Mouse (Mus musculus): ENCODE measurements around the gene Hcls1. TPM values are rescaled to one million over a fixed set of nuclear protein-coding genes. Genes with fewer than 3 reads are reported as not detected.

Hcls1 gene
- polyA plus RNA-seq, 1 experiment, result 6.1 TPM

DNA sequence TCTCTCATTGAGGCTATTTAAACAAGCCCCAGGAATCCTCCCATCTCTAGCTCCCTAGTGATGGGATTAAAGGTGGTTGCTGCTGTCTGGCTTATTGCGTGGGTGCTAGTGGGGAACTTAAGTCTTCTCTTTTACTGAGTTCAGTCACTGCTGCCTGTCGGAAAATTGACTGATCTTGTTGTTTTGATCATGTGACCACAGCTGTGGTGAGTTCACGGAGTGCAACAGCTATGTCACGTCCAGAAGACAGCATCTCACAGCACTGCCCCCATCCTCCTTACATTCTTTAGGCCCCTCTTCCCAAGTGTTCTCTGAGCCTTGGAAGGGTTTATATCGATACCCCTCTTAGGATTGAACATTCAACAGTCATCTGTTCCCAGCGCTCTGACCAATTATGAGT is 74.5 kb downstream of the Hcls1 start:
- TF ChIP-seq CTCF (IDR thresholded peaks at IDR 0.05; ENCODE audit: extremely low read depth, insufficient read depth, low read length) (no peak), POLR2A (IDR thresholded peaks at IDR 0.05; ENCODE audit: extremely low read depth, insufficient read depth, low read length) (no peak)
- Histone ChIP-seq H3K4me1 (ENCODE audit: control insufficient read depth, insufficient read depth, low read length) (0 out of 2 replicates have a peak, but pooled peaks cover 2% of the 10 kb centered on the region), H3K27ac (ENCODE audit: insufficient read depth, low read length) (no peak overlapping the region), H3K4me3 (ENCODE audit: insufficient read depth, low read length) (no peak overlapping the region)

DNA sequence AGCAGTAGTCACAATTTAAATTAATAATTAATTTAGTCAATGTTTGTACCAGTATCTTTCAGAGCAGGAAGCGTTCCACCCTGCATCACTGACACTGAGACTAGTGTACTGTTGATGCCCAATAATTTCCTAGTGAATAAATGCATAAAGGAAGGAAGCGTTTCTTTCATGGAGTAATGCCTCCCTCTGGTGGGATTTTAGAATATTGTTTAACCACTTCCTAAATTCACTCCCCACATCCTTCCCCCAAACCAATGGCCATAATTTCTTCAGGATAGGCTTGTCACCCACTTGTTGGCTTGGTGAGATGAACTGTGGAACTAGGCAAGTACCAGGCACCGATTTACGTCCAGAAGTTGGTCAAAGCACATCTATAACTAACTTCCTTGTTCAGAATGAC is 75.6 kb downstream of the Hcls1 start:
- no peak overlapping the region for H3K4me3 ChIP-seq (ENCODE audit: insufficient read depth, low read length)
- TF ChIP-seq CTCF (IDR thresholded peaks at IDR 0.05; ENCODE audit: extremely low read depth, insufficient read depth, low read length) (0 out of 2 replicates have a peak, but pooled peaks have one; percentile 23), POLR2A (IDR thresholded peaks at IDR 0.05; ENCODE audit: extremely low read depth, insufficient read depth, low read length) (no peak)
- 0 out of 2 replicates have a peak, but pooled peaks cover 2% of the 10 kb centered on the region for H3K4me1 ChIP-seq (ENCODE audit: control insufficient read depth, insufficient read depth, low read length)
- no peak overlapping the region for H3K27ac ChIP-seq (ENCODE audit: insufficient read depth, low read length)

DNA sequence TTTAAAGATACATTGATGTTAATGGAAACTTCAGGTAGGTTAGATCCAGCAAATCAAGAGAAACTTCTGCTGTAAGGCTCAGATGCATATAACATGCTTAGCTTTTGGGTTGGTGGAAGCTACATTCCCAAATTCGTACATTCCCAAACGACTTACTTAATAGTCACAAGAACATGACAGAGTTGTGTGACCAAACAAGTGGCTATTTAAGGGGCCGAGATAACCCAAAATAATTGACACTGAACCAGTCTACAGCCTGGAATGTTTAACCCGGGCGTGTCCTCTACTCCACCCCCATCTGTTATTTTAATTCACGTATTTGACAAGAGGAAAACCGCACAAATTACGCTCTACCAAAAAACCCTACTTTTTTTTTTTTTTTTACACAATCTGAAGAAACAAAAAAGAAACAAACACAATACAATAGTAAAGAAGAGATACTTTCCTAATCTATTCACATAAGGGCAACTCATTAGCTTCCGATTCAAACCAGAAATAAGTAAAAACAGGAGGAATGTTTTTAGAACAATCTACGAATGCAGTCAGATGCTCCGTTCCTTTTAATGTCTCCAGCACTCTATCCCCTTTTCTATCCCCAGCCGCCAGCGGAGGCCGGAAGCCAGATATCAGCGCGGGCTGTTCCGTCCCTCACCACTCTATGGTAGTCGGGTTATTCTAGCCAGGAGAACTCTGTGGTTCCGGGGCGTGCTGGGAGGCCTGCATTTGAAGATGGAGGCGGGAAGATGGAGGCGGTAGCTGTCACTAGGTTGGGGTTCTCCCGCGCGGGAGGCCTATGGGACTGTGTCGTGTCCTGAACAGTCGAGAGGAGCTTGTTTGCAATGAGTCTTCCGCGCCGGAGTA is 76.5 kb downstream of the Hcls1 start, which contains the start of gene Polq:
TSS of gene Polq (plus strand) at position 726 of the 861 bp plus-strand sequence.
- Histone ChIP-seq H3K4me3 (ENCODE audit: insufficient read depth, low read length) (peak within 1 kb of the TSS; percentile 46), H3K4me1 (ENCODE audit: control insufficient read depth, insufficient read depth, low read length) (0 out of 2 replicates have a peak, but pooled peaks cover 2% of the 10 kb centered on the region), H3K27ac (ENCODE audit: insufficient read depth, low read length) (no peak within 1 kb of the TSS)
- TF ChIP-seq CTCF (IDR thresholded peaks at IDR 0.05; ENCODE audit: extremely low read depth, insufficient read depth, low read length), result no peak
- TF ChIP-seq POLR2A (IDR thresholded peaks at IDR 0.05; ENCODE audit: extremely low read depth, insufficient read depth, low read length), result peak; percentile 77; the same call in 1 of the 2 replicates

- Histone ChIP-seq H3K4me3 (ENCODE audit: insufficient read depth, low read length) (peak overlapping the region; percentile 46), H3K4me1 (ENCODE audit: control insufficient read depth, insufficient read depth, low read length) (0 out of 2 replicates have a peak, but pooled peaks cover 2% of the 10 kb centered on the region), H3K27ac (ENCODE audit: insufficient read depth, low read length) (no peak overlapping the region)
- TF ChIP-seq CTCF (IDR thresholded peaks at IDR 0.05; ENCODE audit: extremely low read depth, insufficient read depth, low read length), result no peak
- no peak for TF ChIP-seq POLR2A (IDR thresholded peaks at IDR 0.05; ENCODE audit: extremely low read depth, insufficient read depth, low read length)
Observed at GRCm38 (mm10) chr16:37011922-37012289, 77.1 kb downstream of the Hcls1 start.

DNA sequence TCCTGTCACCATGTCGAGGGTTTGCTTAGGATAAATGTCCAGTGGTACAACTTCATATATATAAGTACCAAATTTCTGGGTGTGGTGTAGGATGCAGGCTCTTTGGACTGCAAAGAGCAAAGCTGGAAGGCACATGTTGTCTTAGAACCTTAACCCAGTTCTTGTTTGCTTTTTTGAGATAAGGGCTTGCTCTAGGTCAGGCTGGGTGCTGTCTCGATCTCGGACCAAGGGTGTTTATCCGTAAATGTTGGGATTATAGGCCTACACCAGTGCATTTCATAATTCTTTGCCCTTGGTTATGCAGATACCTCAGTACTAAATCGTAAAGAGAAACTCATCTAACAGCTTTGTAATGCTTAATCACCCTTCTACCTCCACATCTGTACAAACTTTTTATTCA is 77.6 kb downstream of the Hcls1 start:
- Histone ChIP-seq H3K4me1 (ENCODE audit: control insufficient read depth, insufficient read depth, low read length) (0 out of 2 replicates have a peak, but pooled peaks cover 2% of the 10 kb centered on the region), H3K27ac (ENCODE audit: insufficient read depth, low read length) (no peak overlapping the region), H3K4me3 (ENCODE audit: insufficient read depth, low read length) (peak overlapping the region; percentile 46; the same call in 1 of the 2 replicates)
- TF ChIP-seq CTCF (IDR thresholded peaks at IDR 0.05; ENCODE audit: extremely low read depth, insufficient read depth, low read length), result no peak
- no peak for TF ChIP-seq POLR2A (IDR thresholded peaks at IDR 0.05; ENCODE audit: extremely low read depth, insufficient read depth, low read length)

Other genes starting within 250 kb of the Hcls1 start
- gene Ildr1, start 241.0 kb upstream of the Hcls1 start, polyA plus RNA-seq (2012; rRNA removed), result 0.36 and 0.42 TPM in 2 replicates
- 35.9 and 39.5 TPM in 2 replicates for gene Slc15a2, start 150.0 kb upstream of the Hcls1 start, polyA plus RNA-seq (2012; rRNA removed)
- gene Iqcb1, start 106.6 kb upstream of the Hcls1 start, polyA plus RNA-seq (2012; rRNA removed), result 28.9 and 34.6 TPM in 2 replicates
- gene Eaf2, start 60.0 kb upstream of the Hcls1 start, polyA plus RNA-seq (2012; rRNA removed), result 1.3 and 1.4 TPM in 2 replicates
- gene Golgb1, start 59.8 kb upstream of the Hcls1 start, polyA plus RNA-seq (2012; rRNA removed), result 56.0 and 63.5 TPM in 2 replicates
- 0.10 and 0.15 TPM in 2 replicates for gene Fbxo40, start 55.5 kb downstream of the Hcls1 start, polyA plus RNA-seq (2012; rRNA removed)
- gene Polq, start 76.8 kb downstream of the Hcls1 start, polyA plus RNA-seq (2012; rRNA removed), result 1.4 TPM in 2 replicates